Mouse (Mus musculus) brain, adult 10 weeks (tissue): ENCODE measurements around the gene Ptchd4. TPM values are rescaled to one million over a fixed set of nuclear protein-coding genes. Genes with fewer than 3 reads are reported as not detected.

Experiments used
- polyA plus RNA-seq: library from polyadenylated mRNA; stranded (reverse); fragments of 350-450 nt; fragmentation: Illumina TruSeq; extraction: RNeasy Lipid Tissue Mini Kit (QIAGEN cat#74804); gene quantifications from one replicate; pipeline ENCODE4 v1.2.3, GENCODE M21; 2015; ENCODE audit warnings: low read depth, low replicate concordance

The Ptchd4 gene
- polyA plus RNA-seq = 2.0 TPM

GRCm38 (mm10) chr17:42315669-42316611 lies at the start of gene Ptchd4:
Ptchd4 (plus strand) TSS chr17:42315947.

